Mouse (Mus musculus) ES-Bruce4 (cell line): ENCODE results near the gene Dync1i2. TPM values are rescaled to one million over a fixed set of nuclear protein-coding genes. Genes with fewer than 3 reads are reported as not detected.

Source experiments
- H3K27ac ChIP-seq: 2 replicates; pipeline ENCODE4 v1.5.1; 2012; ENCODE audit warnings: low read length, inconsistent platforms; ENCODE audit not compliant: insufficient read depth
- H3K27me3 ChIP-seq: 2 replicates; pipeline ENCODE4 v1.6.1; 2012; ENCODE audit warnings: mild to moderate bottlenecking, low read length, inconsistent platforms; ENCODE audit not compliant: control insufficient read depth, poor library complexity, insufficient read depth, severe bottlenecking
- H3K36me3 ChIP-seq: 2 replicates; pipeline ENCODE4 v1.6.1; 2012; ENCODE audit warnings: inconsistent platforms, mild to moderate bottlenecking, low read length, moderate library complexity; ENCODE audit not compliant: control insufficient read depth, poor library complexity, insufficient read depth, severe bottlenecking
- H3K4me1 ChIP-seq: one replicate; pipeline ENCODE4 v1.8.1; 2011; ENCODE audit warnings: low read length; ENCODE audit not compliant: control insufficient read depth, insufficient read depth
- H3K4me3 ChIP-seq: 2 replicates; pipeline ENCODE4 v1.5.1; 2011; ENCODE audit warnings: low read depth, mild to moderate bottlenecking, low read length
- H3K9ac ChIP-seq: 2 replicates; pipeline ENCODE4 v1.6.1; 2012; ENCODE audit warnings: low read depth, mild to moderate bottlenecking, inconsistent platforms; ENCODE audit not compliant: poor library complexity, severe bottlenecking
- H3K9me3 ChIP-seq: replicated peaks from 2 replicates; pipeline ENCODE4 v1.6.1; 2012; ENCODE audit warnings: mild to moderate bottlenecking, low read length, inconsistent platforms; ENCODE audit not compliant: control insufficient read depth, poor library complexity, insufficient read depth, severe bottlenecking
- CTCF ChIP-seq: IDR thresholded peaks from one replicate; pipeline ENCODE4 v1.8.1; 2011; ENCODE audit warnings: low read depth, low read length
- EP300 ChIP-seq: IDR thresholded peaks from 2 replicates; pipeline ENCODE4 v1.6.1; 2011; ENCODE audit warnings: low read depth, low read length; ENCODE audit not compliant: insufficient read depth
- POLR2A ChIP-seq: IDR thresholded peaks from one replicate; pipeline ENCODE4 v1.8.1; 2011; ENCODE audit warnings: low read length; ENCODE audit not compliant: insufficient read depth
- polyA plus RNA-seq: library from polyadenylated mRNA; stranded (reverse); fragments of >200 nt; gene quantifications from 2 replicates; pipeline ENCODE4 v1.2.4, GENCODE M21; 2011; ENCODE audit warnings: low read depth; ENCODE audit not compliant: missing spikeins, insufficient read depth, insufficient read length

The Dync1i2 gene
- polyA plus RNA-seq, 1 experiment: 140 TPM

GRCm38 (mm10) chr2:71176329-71177249 lies 34.9 kb upstream of the Dync1i2 start:
- TF ChIP-seq POLR2A (no peak), EP300 (no peak), CTCF (no peak)
- Histone ChIP-seq H3K27ac (no peak overlapping the region), H3K4me1 (peaks cover 2% of the 10 kb centered on the region), H3K4me3 (no peak overlapping the region), H3K36me3 (no peaks in the 10 kb centered on the region), H3K27me3 (no peaks in the 10 kb centered on the region), H3K9ac (no peak overlapping the region), H3K9me3 (no peaks in the 10 kb centered on the region)

GRCm38 (mm10) chr2:71177250-71177615 lies 34.3 kb upstream of the Dync1i2 start:
- Histone ChIP-seq H3K36me3 (no peaks in the 10 kb centered on the region), H3K4me3 (no peak overlapping the region), H3K4me1 (peaks cover 2% of the 10 kb centered on the region), H3K9ac (no peak overlapping the region), H3K27ac (no peak overlapping the region), H3K9me3 (no peaks in the 10 kb centered on the region), H3K27me3 (no peaks in the 10 kb centered on the region)
- TF ChIP-seq CTCF (no peak), POLR2A (no peak), EP300 (no peak)

- peaks cover 2% of the 10 kb centered on the region for H3K4me1 ChIP-seq
- no peak overlapping the region for H3K27ac ChIP-seq
- H3K36me3 ChIP-seq: no peaks in the 10 kb centered on the region
- TF ChIP-seq EP300: no peak
- no peak for TF ChIP-seq CTCF
- TF ChIP-seq POLR2A: no peak
- H3K4me3 ChIP-seq: no peak overlapping the region
- H3K27me3 ChIP-seq: no peaks in the 10 kb centered on the region
- H3K9ac ChIP-seq: no peak overlapping the region
- no peaks in the 10 kb centered on the region for H3K9me3 ChIP-seq
These were observed 33.7 kb upstream of the Dync1i2 start for GRCm38 (mm10) chr2:71177760-71178159.

- TF ChIP-seq POLR2A: no peak
- no peak for TF ChIP-seq CTCF
- TF ChIP-seq EP300: no peak
- Histone ChIP-seq H3K27ac (no peak overlapping the region), H3K9me3 (no peaks in the 10 kb centered on the region), H3K9ac (no peak overlapping the region), H3K27me3 (no peaks in the 10 kb centered on the region), H3K36me3 (no peaks in the 10 kb centered on the region), H3K4me3 (no peak overlapping the region), H3K4me1 (peaks cover 4% of the 10 kb centered on the region)
These were observed 31.8 kb upstream of the Dync1i2 start for GRCm38 (mm10) chr2:71179716-71180115.

GRCm38 (mm10) chr2:71180566-71181217 lies 30.8 kb upstream of the Dync1i2 start:
- no peak overlapping the region for H3K9ac ChIP-seq
- H3K4me3 ChIP-seq: no peak overlapping the region

GRCm38 (mm10) chr2:71187950-71188349 lies 23.6 kb upstream of the Dync1i2 start:
- H3K4me1 ChIP-seq: peaks cover 4% of the 10 kb centered on the region
- no peak overlapping the region for H3K9ac ChIP-seq
- H3K4me3 ChIP-seq: no peak overlapping the region
- no peaks in the 10 kb centered on the region; the same call in 1 of the 2 replicates for H3K27me3 ChIP-seq
- 0 out of 2 replicates have a peak, but pooled peaks cover 2% of the 10 kb centered on the region for H3K9me3 ChIP-seq
- no peak for TF ChIP-seq POLR2A
- TF ChIP-seq EP300: no peak
- no peaks in the 10 kb centered on the region for H3K36me3 ChIP-seq
- no peak overlapping the region for H3K27ac ChIP-seq

More at GRCm38 (mm10) chr2:71180566-71181217, 30.8 kb upstream of the Dync1i2 start:
- no peak overlapping the region for H3K27ac ChIP-seq
- H3K4me1 ChIP-seq: peaks cover 4% of the 10 kb centered on the region
- no peaks in the 10 kb centered on the region for H3K36me3 ChIP-seq
- H3K27me3 ChIP-seq: no peaks in the 10 kb centered on the region
- TF ChIP-seq CTCF (no peak), POLR2A (no peak), EP300 (no peak)
- H3K9me3 ChIP-seq: no peaks in the 10 kb centered on the region
